Mouse (Mus musculus) left cerebral cortex, postnatal 36 days (tissue): Measurements from ENCODE around the gene Tank. TPM values are rescaled to one million over a fixed set of nuclear protein-coding genes. Genes with fewer than 3 reads are reported as not detected.

Source experiments
- total RNA-seq, 2 experiments: library from RNA; stranded (reverse); gene quantifications; 2 replicates each; pipeline ENCODE4 v1.2.3; 2021

The Tank gene
- total RNA-seq, 2 experiments from 2014 or later = 30.6 to 37.7 TPM

Other genes with a start within 250 kb of the Tank start
- gene Psmd14, start 133.1 kb downstream of the Tank start, total RNA-seq = 100 to 1,000 TPM; 103 to 112 TPM
- gene Tbr1, start 224.3 kb downstream of the Tank start, total RNA-seq = 100 to 1,000 TPM; 121 to 153 TPM